Mouse (Mus musculus) embryo, embryonic 10 days (tissue): ENCODE measurements at regions not wholly inside any gene's neighbourhood (a gene's known extent, or its start where the extent isn't known, plus 50 kb on each side); places are given as distances from the start of the nearest gene placed in this dataset.

Source experiments
- DNase-seq: peaks from one replicate; pipeline ENCODE4 v3.0.0-alpha.2; 2015; ENCODE audit warnings: low spot score

DNA sequence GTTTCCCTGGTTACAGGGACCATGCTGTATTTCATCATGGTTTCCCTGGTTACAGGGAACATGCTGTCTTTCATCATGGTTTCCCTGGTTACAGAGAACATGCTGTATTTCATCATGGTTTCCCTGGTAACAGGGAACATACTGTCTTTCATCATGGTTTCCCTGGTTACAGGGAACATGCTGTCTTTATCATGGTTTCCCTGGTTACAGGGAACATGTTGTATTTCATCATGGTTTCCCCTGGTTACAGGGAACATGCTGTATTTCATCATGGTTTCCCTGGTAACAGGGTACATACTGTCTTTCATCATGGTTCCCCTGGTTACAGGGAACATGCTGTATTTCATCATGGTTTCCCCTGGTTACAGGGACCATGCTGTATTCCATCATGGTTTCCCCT is 1579.5 kb downstream of the 4930444P10Rik start:
- peak; percentile 63 for DNase-seq

DNA sequence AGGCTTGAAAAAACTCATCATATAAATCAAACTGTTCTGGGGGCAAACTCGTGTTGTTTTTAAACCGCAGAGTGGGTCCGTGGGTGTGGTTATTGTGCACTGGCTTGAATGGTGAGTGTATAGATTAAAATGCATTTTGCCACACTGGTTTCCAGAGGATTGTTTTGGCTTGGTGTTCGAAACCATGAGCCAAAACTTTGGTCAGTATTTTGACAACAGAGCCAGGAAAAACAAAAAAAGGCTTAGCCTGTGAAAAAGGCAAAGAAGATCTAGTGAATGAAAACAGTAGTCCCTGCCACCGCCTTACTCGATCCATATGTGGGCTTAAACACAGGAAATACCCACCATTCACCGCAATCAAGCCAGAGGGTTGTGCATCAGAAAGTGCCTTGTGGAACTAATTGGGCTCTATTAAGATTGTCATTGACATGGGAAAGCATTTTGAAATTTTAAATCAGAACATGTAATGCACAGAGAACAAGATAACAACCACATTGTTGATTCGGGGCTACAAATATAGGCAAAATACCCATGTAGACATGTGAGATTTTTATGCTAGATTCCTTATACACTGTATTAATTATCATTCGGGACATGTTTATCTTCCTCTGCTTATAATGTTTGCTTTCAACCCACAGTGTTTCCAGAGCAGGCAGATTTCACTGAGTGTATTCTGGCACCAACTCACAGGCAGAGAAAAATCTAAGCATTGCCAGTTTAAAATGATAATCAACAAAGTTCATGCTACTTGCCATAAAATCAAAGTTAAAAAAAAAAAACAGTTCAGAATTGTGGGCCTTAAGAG is 1580.4 kb downstream of the 4930444P10Rik start:
- peak; percentile 53 for DNase-seq

DNA sequence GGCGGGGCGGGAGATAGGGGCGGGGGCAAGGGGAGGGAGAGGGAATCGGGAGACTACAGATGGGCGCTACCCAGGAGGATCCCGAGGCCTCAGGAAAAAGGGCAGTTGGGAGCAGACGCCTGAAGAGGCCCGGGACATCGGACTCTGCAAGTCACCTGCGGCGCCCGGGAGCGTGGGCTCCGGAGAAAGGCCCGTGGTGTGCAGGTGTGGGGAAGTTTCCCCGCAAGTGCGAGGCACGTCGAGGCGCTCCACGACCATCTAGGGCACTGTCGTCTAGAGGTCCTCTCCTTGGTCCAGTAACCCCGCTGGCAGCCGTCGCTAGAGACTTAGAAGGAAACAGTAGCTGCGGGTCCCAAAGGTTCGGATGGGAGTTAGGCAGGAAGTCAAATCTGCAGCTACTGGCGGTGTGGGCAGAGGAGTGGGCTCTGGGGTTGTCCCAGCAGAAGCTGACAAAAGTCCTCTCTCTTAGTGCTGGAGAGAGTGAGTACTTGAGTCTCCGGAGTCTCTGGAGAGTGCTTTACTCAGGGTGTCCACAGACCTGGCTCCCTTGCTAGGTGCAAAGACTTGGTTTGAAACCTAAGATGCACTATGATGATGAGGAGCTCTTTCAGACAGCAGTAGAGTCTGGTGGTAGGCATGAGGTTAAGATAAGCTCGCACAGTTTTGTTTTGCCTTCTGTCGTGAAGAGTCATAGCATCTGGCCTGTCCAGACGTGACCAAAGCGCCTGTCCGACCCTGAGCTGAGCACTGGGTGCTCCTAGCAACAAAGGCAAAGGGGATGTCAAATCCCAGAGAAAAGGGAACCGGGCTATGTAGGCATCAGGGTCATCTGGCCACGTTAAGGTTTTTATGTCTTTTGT is 1586.1 kb downstream of the 4930444P10Rik start:
- DNase-seq = peak; percentile 56

DNA sequence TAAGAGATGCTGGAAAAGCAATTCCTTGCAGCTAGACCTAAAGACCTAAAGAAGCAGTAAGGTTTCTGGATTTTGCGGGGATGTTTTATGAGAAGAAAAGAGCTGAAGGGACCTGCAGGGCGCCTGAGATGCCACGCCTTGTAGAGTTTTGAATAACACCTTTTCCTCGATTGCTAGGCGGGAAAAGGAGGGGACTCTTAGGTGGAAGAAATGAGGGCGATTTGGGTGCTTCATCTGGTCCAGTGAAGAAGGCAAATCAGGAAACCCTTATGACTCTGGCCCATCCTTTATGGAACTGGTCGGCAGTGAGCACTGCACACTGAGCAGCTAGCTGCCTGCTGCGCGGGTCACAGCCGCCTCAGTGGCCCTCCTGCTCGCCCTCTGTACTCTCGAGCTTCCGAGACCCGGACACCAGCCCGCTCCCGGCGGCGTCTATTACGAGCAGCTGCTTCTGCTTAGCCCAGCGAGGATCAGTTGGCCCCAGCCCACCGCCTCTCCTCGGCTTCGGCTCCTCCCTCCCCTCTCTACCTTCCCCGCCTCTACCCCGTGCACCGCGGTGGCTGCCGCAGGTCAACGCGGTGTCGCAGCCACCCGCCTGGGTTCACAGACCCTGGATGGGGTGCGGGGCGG is 1586.8 kb downstream of the 4930444P10Rik start:
- DNase-seq = peak; percentile 87

DNA sequence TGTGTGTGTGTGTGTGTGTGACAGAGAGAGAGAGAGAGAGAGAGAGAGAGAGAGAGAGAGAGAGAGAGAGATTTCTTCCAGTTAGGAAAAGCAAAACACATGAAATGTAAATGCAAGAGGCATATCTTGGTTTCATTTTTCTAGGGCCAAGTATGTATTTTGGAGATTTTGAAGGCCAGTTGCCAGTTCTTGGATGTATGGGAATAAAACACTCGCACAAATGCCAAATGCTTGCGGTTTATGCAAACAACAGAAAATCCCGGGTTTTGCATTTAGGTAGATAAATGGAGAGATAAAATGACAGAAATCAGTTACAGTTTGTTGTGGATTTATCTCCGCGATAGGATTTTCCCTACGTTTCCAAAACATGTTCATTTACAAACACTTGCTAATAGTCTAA is 1587.4 kb downstream of the 4930444P10Rik start:
- DNase-seq = no peak

DNA sequence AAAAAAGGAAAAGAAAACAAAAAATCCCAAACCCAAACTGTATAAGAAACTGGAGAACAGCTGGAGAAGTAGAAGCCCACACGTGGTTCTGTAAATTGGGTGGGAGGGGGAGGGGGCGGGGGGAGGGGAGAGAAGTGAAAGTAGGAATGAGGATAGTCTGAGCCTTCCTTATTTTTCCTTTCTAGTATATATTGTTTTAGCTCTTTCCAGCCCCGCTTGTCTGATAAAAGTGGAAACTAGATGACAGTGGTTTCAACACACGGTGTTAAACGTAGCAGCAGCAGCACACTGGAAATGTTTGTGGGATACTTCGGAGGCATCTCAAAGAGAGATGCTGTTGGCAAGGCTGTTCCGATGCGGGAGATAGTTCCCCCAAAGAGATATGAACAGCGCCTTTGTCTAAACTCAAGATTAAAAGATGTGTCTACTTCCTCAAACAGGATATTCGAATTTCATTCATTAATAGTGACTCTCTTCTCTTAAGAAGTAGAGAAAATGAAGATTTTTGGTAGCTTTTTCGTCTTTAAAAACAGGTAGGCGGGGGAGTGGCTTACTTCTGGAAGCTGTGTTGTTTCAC is 1588.3 kb downstream of the 4930444P10Rik start:
- no peak for DNase-seq

DNA sequence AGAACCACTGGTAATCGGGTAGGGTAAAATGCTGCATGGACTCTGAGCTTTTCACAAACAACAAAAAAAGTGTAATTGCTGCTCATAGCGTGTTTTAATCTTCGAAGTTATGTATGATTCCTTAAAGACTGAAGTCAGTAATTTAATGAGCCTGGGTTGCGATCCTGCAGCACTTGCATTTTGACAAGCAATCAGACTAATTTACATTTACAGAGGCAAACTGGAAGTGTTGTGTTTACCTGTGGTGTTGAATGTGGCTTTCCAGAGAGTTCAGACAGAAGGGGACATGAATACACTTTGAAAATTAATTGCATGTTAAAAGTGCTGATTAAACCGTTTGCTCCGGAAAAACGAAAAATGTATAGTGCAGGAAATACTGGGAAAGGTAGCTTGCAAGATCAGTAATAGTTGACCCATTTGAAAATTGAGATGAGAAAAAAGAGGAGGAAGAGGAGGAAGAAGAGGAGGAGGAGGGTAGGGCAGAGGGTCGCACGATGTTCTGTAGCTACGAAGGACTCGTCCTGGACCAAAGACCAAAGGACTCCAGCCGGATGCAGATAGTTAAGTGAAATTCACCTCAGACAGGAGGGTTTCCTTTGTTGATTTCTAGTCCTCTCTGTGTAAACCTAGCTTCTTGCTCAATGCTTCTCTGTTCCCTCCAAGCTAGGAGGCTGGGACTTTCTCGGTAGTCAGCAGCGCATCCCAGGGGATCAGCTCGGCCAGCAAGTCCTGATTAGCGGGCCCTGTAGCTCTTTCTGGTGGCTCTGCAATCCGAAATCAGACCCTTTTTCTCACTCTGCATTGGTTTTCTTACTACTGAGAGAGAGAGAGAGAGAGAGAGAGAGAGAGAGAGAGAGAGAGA is 1589.0 kb downstream of the 4930444P10Rik start:
- DNase-seq = peak; percentile 81

DNA sequence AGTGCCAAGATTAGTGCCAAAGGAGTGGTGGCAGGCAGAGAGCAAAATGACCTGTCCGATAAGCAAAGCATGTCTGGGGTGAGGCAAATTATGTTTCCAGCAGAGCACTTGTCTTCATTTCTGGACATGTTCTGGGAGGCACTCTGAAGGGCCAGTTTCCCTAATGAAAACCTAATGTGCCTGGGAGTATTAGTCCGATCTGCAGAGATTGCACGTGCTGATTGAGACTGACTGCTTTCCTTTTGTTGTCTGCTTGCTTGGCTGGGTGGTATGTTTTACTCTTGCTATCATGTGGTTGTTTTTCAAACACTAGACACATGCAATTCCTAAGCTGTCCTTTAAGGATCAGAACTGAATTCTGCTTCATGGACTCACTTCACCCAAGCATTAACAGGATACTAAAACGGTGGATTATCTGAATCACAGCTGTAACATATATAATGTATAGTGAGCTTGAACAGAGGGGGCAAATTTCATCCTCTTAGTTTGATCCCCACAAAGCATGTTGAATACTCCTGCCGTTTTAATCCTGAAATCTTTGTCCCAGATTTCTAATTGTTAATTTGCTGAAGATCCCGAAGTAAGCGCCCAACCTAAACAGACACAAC is 1589.8 kb downstream of the 4930444P10Rik start:
- peak; percentile 66 for DNase-seq

DNA sequence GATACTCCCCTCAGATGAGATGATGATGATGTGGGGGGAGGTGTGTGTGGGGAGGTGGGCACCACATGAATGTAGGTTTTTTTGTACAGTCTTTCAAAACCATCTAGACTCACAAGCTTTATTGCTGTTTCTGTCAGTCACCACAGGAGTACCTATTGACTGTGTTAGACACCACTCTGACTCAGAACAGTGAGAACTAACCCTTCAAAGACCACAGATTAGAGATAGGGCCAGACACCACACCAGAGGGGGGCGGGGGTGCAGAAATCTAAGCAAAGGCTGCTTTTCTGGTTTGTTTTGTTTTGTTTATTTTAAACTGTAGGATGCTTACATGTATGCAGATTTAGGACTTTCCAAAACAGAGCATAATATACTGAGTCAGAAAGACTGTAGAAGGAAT is 1594.0 kb downstream of the 4930444P10Rik start:
- DNase-seq = no peak

DNA sequence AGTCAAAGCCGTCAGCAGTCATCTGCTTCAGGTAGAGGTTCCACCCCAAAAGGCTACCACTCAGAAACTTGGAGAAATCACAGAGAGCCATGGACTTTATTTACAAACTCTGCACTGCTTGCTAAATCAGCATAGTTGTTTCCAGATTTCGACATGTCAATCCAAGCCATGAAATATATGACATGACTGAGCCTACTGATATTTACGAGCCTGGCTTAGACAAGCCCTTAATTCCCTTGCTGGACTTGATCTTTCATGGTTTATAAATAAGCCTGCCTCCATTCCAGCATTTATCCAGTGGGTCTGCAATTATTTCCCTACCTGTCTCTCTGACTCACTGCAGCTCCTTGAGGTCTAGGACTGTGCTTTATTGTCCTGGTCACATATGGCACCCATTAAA is 1603.1 kb downstream of the 4930444P10Rik start:
- DNase-seq = no peak

DNA sequence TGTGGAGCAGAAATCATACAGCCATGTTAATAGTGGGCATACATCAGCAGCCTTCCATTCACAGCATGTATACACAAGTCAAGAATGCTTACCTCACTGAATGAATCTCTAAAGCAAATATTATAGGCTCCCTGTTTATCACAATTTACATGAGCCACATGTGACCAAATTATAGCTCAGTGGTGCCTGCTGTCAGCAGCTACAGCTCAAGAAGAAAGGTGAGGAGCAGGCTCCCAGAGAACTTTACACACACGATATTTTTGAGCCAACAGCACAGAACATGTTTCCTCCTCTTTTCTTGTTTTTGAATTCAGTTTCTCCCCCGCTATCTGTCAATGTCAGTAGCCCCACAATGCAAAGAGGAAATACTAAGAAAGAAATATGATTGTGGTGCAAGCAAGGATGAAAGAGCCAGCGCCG is 1605.4 kb downstream of the 4930444P10Rik start:
- no peak for DNase-seq

DNA sequence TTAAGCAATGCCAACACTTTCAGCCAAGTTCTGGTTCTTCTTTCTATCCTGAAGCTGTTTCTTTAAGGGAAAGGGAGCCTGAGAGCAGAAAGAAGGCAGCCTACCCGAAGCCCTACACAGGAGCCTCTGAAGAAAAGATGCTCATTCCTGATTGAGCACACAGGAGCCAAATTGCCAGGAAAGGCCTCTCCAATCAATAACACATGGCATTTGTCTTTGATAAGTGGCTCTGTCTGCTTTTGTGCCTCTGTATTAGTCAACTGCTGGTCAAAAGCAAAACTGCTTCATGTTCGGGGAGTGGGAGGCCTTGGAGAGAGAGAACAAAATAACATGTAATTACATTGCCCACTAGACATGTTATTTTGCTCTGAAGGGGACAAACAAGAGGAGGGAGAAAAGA is 1607.4 kb downstream of the 4930444P10Rik start:
- no peak for DNase-seq

DNA sequence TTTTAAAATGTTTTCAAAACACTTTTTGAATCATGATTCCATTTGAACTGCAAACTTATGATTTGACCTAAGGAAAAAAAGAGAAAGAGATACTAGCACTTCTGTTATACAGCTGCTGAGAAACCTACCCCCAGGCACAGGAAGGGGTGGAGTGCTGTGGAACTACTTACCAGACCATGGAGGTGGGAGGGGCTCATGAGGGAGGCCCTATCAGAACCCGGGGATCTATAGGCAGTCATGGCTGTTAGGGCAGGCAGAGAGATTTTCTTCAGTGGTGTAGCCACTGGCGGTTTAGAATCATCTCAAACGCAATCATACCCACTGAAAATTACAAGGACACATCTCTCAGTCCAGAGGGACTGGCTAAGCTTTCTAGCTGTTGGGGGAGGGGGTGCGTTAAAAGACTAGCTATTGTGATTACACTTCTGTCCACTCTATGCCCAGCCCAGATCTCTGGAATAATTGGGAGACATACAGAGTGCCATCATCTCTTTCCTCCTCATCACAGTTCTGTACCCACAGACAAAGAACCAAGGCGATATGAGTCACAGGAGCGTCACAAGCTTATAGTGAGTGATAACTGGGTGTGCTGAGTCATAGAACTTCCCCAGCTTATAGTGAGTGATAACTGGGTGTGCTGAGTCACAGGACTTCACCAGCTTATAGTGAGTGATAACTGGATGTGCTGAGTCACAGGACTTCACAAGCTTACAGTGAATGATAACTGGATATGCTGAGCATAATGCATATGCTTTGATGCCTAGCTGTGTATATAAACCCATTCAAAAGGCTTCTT is 1608.8 kb downstream of the 4930444P10Rik start:
- DNase-seq = no peak

DNA sequence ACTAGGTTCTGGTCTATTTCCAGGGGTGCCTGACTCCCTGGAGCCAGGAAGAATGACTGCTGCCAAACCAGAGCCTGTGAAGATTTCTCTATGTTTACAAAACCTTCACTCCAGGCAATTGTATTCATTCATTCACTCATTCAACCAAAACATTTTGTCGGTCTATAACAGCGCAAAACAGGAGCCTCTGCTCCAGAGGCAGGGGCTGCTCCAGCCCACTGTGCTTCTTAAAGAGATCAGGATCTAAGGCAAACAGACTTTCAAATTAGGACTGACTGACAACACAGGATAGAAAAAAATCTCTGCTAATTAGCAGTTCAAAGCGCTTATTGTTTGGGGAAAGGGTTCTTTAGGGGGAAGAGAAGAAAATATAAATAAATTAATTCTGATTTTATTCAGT is 1620.8 kb downstream of the 4930444P10Rik start:
- no peak for DNase-seq

DNA sequence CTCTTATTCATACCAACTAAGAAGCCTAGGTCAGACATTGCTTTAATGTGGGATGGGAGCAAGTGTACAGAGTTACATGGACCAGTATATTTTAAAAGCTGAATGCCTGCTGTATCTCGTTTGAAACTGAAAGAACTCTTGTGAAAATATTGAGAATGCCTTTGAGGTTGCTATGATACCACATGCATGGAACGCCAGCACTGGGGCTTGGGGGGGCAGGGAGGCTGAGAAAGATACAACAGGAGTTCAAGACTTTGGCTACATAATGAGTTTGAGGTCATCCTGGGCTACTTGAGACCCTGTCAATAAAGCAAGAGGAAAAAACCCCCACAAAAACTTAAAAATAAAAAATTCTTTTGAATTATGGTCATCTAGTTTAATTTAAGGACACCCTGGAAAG is 1621.6 kb downstream of the 4930444P10Rik start:
- DNase-seq = peak; percentile 21

DNA sequence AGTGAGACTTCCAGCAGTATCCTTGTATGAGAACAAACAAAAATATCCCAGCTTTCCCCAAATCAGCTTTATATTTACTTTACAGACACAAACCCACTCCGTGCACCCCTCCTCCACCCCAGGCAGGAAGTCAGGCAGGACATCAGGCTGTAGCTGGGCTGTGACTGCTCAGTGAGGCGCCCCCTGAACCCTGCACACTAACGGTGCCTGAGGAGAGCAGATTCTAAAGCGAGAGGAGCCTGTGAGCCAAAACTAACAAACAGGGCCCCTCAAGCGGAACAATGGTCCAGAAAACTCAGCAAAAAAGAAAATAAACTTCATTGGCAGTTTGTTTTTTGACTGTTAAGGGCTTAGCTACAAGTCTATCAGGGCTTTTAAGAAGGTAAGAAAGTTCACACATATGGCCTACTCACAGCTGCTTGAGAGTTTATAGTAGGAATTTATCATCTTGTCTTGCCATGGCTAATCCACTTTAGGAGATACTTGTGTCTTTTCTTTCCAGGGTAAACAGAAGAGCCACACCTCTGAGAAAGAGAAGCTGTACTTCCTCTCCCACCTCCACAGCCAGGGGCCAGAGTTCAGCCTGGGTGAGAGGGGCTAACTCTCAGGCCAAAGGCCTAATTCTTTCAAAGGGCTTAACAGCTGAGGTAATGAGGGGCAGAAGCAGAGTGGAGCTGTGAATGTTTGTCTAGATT is 1628.2 kb downstream of the 4930444P10Rik start:
- DNase-seq = peak; percentile 74

DNA sequence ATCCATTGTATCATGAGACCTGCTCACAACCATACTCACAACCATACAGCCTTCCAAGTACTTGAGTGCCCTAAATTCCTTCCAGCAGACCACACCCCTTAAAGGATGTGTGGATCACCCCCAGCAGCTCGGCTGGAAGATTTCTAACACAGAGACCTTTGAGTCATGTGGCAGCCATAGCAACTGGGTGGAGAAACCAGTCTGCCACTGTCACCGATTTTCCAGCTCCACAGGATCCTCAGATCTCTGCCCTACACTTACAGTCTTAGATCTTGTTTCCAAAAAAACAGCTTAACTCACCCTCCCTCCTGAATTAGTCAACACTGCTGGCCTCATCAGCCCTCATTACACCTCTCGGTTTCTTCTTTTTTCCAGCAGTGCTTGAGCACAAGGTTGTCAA is 1630.6 kb downstream of the 4930444P10Rik start:
- peak; percentile 43 for DNase-seq

DNA sequence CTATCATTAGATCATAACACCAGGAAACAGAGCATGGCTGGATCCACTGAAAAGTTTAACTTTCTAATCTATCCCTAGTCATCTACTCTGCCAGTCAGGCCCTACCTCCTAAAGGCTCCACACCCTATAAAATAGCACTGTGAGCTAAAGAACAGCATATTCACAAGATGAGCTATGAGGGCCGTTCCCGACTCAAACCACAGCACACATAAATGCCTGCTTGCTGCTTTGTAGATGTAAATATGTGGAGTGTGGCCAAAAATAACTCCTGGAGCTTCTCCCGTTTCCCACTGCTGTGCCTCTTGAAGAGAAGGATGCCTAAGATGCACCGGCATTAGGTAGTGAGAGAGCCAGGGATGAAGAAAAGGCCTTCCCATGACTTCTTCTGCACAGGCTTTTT is 1632.3 kb downstream of the 4930444P10Rik start:
- no peak for DNase-seq

DNA sequence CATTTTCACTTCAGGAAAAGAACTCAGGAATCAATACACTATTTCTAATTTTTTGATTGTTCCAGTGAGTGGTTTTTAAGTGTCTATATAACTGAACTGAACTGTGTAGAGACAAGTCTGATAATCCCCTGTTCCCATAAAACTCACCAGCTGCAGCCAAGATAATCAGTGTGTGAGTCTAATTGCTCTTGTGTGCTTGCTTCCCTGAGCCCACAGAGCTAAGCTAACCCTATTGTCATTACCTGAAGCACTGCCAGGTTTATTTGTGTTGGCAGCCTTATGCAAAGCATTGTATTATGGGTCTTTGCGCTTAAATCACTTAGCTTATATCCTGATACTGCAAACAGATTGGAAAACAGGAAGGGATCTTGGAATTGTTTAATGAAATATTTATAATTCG is 1663.8 kb downstream of the 4930444P10Rik start:
- no peak for DNase-seq
